Mouse (Mus musculus) kidney, postnatal 14 days (tissue): ENCODE data around the gene Echdc2.
"Not testable (repeated sequence)": the region's sequence is repeated elsewhere in the genome, so short reads cannot be mapped to it uniquely, and the experiment has no call there.

ENCODE experiments used
- DNase-seq: peaks from one replicate; pipeline ENCODE4 v3.0.0; 2022; ENCODE audit warnings: mixed read lengths

The Echdc2 gene

DNA sequence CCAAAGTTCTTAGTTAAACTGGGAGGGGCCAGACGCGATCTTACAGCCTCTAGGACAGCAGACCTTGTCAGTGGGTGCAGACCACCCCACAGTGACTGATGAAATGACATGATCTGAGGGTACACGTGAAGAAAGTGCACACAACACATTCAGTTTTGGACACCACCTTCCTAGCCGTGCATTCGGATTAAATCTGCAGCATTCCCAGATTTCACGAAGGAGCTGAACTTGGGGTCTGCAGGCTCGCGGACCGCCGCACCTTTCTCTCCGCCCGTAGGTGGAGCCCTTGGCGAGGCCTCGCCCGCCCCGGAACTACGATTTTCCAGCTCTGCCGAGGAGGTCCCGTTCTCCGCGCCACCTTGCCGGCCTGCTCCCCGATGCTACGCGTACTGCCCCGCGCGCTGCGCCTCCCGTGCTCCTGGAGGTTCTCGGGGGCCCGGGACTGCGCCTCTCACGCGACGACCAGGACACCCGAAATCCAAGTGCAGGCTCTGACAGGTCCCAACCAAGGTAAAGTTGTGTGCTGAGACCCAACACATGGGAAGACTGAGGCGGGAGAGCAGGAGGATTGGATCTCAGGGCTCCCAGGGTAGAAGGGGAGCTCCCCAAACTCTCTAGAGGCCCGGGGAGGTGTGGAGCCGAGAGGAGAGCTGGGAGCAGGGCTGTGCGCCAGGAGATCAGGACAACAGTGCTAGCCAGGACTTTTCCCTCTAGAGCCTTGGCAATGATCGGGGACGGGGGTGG, at the start of gene Echdc2:
Gene Echdc2, plus strand, starts transcription at position 286 of the 744 bp plus-strand sequence.
- peak; percentile 54 for DNase-seq

- no peak for DNase-seq
These were observed 48.8 kb upstream of the Echdc2 start for GRCm38 (mm10) chr4:108116466-108116865.

DNA sequence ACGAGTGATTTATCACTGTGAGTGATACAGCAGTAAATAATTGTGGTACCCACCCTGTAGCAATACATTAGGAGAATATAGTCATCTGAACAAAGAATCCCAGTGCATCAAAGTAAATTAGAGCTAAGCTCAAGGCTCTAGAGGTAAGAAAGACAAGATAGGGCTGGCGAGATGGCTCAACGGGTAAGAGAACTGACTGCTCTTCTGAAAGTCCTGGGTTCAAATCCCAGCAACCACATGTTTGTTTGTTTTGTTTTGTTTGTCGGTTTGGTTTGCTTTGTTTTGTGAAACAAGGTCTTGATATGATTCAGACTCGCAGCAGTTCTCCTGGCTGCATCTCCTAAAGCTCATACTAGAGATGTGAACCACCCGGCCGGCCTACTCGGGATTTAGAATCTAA, 47.7 kb upstream of the Echdc2 start:
- no peak for DNase-seq

DNA sequence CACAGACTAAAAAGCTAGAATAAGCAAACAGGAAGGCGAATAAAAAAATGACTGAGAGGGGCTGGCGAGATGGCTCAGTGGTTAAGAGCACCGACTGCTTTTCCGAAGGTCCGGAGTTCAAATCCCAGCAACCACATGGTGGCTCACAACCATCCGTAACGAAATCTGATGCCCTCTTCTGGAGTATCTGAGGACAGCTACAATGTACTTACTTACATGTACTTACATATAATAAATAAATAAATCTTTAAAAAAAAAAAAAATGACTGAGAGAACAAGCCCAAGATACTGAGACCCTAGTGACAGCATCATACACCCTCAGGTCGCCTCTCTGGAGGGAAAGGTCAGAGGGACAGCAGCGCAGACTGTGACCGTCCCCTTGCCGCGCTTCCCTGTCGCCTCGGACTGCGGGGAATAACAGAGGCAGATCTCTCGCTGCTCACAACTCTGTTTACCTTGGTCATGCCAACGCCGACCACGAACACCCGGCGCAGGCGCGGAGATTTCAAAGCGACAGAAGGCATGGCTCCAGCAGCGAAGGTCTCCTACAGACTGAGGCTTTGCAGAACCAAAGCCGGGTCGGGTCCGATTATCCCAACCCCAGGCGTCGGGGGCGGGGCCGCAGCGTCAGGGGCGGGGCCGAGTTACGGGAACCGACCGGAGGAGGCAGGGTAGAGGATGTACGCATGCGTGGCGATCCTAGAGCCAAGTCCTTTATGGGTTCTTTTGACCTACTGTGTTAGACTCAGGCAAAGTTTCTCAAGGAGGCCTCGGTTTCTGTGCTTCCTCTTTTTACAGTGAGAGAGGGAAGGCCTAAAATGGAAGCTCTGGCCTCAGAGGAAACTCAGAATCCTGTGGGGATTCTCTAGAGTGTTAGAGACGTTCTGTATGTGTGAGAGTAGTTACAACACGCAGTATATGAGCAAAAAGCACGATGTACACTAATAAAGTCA, 47.0 kb upstream of the Echdc2 start:
- peak; percentile 93 for DNase-seq

GRCm38 (mm10) chr4:108124104-108124503, 41.1 kb upstream of the Echdc2 start:
- DNase-seq, result no peak

GRCm38 (mm10) chr4:108126260-108126659, 39.0 kb upstream of the Echdc2 start:
- no peak for DNase-seq

DNA sequence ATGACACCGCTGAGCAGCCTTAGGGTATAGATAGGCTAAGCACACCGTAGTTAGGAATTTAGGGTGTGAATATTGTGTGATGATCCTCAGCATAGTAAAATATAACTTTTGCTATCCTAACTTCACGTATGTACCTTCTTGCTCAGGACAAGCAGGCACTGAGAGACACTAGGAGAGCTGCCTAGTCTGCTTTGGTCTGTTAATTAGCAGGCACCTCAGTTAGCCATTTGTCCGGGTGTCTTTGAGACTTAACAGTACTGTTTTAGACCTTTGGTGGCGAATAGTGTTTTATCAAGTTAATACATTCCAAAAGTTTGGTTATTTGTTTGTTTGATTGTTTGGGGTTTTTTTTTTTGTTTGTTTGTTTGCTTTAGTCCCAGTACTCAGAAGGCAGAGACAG, 37.7 kb upstream of the Echdc2 start:
- no peak for DNase-seq

DNA sequence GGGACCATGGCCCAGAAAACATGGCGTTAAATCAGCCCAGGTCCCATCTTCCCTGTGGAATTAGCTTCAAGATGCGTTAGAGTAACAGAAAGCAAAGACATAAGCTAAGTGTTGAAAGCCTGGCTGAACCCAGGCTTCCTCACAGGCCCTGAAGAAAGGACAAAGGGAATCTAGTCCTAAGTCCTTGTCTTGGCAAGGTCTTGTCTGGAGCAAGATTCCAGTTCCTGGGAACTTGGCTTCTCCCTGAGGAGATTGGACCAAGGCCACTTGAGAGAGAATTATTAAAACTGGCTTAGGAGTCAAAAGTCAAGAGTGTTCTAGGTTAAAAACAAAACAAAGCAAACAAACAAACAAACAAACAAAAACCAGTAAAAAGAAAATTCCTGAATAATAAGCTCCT, 36.9 kb upstream of the Echdc2 start:
- DNase-seq, result no peak

GRCm38 (mm10) chr4:108130452-108130851, 34.8 kb upstream of the Echdc2 start:
- DNase-seq, result no peak

- DNase-seq, result no peak
These were observed 28.3 kb upstream of the Echdc2 start for GRCm38 (mm10) chr4:108136938-108137337.

- not testable (repeated sequence) for DNase-seq
These were observed 22.1 kb upstream of the Echdc2 start for GRCm38 (mm10) chr4:108143178-108143577.

DNA sequence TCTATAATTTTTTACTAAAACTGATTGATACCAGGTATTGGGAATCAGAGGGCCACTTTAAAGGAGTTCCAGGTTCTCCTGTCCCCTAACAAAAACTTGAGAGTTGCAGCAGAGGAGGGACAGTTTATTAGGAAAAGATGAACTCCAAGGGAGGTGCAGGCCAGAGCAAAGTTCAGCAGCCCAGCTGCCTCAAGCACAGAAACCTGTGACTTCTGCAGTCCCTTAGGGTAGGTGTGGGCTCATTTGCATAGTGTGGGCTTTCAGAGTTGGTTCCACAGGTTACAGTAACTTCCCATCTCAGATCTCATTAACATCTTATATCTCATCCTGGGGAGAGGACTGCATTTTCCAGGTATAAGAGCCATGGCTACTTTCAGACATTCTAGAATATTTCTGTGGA, 21.5 kb upstream of the Echdc2 start:
- peak; percentile 61 for DNase-seq

GRCm38 (mm10) chr4:108144880-108145279, 20.4 kb upstream of the Echdc2 start, which contains the start of gene Scp2:
TSS of gene Scp2 (minus strand) at chr4:108144998.
- DNase-seq, result peak; percentile 30

GRCm38 (mm10) chr4:108145554-108145953, 19.7 kb upstream of the Echdc2 start:
- not testable (repeated sequence) for DNase-seq

GRCm38 (mm10) chr4:108155141-108155540, 10.1 kb upstream of the Echdc2 start:
- not testable (repeated sequence) for DNase-seq

DNA sequence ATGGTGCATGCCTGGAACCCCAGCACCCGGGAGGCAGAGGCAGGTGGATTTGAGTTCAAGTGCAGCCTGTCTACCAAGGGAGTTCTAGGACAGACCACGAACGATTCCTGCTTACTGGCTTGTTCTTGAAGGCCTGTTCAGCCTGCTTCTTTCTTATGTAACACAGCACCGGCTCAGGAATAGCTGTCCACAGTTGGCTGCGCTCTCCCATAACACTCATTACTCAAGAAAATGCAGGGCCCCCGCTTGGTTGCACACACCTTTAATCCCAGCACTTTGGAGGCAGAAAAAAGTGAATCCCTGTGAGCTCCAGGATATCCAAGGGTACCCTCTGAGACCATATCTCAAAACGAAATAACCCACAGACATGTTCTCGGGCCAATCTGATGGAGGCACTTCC, 3.3 kb upstream of the Echdc2 start:
- no peak for DNase-seq

DNA sequence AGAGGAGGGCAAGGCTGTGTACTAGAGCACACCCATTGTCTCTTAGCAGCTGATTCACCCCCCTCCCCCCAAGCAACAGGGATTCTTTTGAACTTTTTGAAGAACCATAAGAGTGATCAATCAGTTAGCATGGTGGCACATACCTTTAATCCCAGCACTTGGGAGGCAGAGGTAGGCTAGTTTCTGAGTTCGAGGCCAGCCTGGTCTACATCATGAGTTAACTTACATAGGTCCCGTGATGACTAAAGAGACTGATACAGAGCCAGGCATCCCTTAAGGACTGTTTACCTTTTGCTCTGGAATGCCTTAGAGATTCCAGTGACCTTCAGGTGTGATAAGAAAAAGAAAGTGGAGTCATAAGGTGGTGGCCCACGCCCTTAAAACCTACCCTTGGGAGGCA, 1.9 kb upstream of the Echdc2 start:
- DNase-seq, result no peak

DNA sequence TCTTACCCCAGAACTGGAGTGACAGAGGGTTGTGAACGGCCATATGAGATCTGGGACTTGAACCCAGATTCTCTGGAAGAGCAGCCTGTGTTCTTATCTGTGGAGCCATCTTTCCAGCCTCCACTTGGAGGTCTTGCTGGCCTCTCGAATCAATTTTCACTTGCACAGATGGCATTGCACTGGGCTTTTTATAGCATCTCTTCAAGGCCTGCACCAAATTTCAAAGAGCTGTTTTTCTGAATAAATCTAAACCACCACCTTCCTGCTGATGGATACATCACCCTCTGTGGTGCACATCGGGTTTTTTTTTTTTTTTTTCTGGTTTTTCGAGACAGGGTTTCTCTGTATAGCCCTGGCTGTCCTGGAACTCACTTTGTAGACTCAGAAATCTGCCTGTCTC, 1.6 kb downstream of the Echdc2 start:
- DNase-seq, result no peak

GRCm38 (mm10) chr4:108168056-108168455, 2.8 kb downstream of the Echdc2 start:
- no peak for DNase-seq

DNA sequence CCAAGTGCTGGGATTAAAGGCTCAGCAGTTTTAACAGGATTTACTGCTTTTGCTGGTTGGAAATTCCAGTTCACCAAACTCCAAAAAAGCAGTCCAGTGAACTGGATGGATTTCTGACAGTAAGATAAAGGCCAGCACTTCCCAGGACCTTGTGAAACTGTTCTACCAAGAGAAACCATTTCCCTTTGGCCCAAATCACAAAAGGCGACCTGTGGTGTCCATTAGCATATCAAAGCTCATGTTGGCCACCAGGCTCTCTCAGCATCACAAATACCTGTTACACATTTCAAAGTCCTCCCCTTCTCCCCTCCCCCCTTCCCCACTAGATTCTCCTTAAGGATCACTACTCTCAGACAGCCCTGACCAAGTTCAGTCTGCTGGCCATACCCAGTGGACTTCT, 17.0 kb downstream of the Echdc2 start:
- DNase-seq, result no peak

DNA sequence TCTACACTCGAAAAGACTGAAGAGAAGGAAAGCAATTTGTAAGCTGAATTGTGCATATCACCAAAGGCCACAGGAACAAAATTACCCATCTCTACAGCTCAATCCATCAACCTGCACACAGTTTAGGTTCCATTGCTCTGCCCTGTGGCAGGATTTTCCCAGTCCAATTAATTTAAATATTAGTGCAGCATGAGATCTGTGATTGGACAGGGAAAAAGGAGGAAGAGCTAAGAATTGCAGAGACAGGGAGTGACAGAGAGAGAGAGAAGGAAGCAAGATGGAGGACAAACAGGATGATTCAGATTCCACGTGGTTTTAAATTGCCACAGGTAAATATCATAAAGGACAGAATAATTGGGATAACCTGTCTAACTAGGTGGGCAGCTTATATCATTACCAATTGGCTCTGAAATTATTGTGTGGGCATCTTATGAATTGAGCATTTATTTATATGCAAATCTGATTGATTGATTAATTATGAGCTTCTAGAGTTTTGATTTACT, 27.6 kb downstream of the Echdc2 start:
- no peak for DNase-seq

DNA sequence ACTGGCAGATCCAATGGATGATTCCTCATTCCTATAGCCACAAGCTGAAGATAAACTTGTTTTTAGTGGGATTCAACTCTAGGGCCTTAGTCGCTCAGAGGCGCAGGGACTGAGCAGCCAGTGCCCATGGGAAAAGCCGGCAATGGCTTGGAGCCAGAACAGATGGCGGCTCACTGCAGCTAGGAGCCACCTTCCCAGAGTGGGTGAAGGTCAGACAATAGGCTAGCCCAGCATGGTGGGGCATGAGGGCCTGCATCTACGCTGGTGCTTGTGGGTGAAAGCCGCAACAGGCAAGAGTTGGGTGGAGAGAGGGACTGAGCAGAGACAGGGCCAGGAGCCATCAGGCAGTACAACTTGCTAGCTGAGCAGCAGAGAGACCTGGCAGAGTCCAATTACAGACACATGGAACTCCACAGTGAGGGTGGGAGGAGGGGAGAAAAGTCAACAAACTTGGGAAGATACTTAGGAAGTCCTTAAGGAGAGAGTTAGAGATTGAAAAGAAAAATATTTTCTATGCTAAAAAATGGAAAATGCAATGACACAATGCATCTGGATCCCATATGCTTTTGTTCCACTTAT, 31.1 kb downstream of the Echdc2 start:
- no peak for DNase-seq

DNA sequence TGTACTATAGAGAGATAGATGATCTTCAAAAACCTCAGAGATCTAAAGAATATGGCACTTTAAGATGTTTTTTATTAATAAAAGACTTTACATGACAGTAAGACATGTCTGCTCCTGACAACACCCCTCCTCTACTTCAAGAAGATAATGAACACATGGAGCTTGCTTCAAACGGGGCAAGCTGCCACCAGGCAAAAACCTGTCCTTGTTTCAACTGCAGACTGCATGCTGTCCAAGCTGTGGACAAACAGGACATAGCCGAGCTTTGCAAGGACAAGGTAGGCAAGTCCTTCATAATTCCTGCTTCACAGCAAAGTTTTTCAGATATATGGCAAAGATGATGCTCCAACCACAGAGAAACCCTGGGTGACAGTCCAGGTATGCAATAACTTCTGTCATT, 34.0 kb downstream of the Echdc2 start:
- no peak for DNase-seq
